Mouse (Mus musculus) midbrain, embryonic 16.5 days (tissue): ENCODE data around the gene Gm11172. TPM values are rescaled to one million over a fixed set of nuclear protein-coding genes. Genes with fewer than 3 reads are reported as not detected.

Experiments used
- ATAC-seq: fragments of 200-750 bp; cut with Nextera tagmentation; 2 replicates; pipeline ENCODE4 v1.8.0; 2017; ENCODE audit warnings: moderate TSS enrichment
- H3K27ac ChIP-seq: fragments of 300-500 bp; sonication (generic); 2 replicates; pipeline ENCODE4 v1.5.1; 2014; ENCODE audit warnings: mild to moderate bottlenecking, low read length, mixed read lengths
- H3K27me3 ChIP-seq: fragments of 300-500 bp; sonication (generic); 2 replicates; pipeline ENCODE4 v1.6.1; 2014; ENCODE audit warnings: low read depth, low read length, mixed read lengths; ENCODE audit not compliant: control insufficient read depth, insufficient read depth
- H3K36me3 ChIP-seq: fragments of 300-500 bp; sonication (generic); 2 replicates; pipeline ENCODE4 v1.6.1; 2014; ENCODE audit warnings: mild to moderate bottlenecking, low read length, moderate library complexity, mixed read lengths; ENCODE audit not compliant: control insufficient read depth, insufficient read depth
- H3K4me1 ChIP-seq: fragments of 300-500 bp; sonication (generic); 2 replicates; pipeline ENCODE4 v1.6.1; 2014; ENCODE audit warnings: mild to moderate bottlenecking, low read length, mixed read lengths; ENCODE audit not compliant: control insufficient read depth, insufficient read depth
- H3K4me2 ChIP-seq: fragments of 300-500 bp; sonication (generic); 2 replicates; pipeline ENCODE4 v1.6.1; 2014; ENCODE audit warnings: mild to moderate bottlenecking, low read length, mixed read lengths
- H3K4me3 ChIP-seq: fragments of 300-500 bp; sonication (generic); 2 replicates; pipeline ENCODE4 v1.5.1; 2014; ENCODE audit warnings: low read depth, mild to moderate bottlenecking, low read length, moderate library complexity, mixed read lengths
- H3K9ac ChIP-seq: fragments of 300-500 bp; sonication (generic); 2 replicates; pipeline ENCODE4 v1.6.1; 2014; ENCODE audit warnings: low read depth, low read length, mixed read lengths
- H3K9me3 ChIP-seq: fragments of 300-500 bp; sonication (generic); replicated peaks from 2 replicates; pipeline ENCODE4 v1.6.1; 2014; ENCODE audit warnings: mild to moderate bottlenecking, low read length, mixed read lengths; ENCODE audit not compliant: control insufficient read depth, poor library complexity, severe bottlenecking
- WGBS: fragments of 180-500 bp; shearing (Covaris S2); extraction: QIAGEN DNeasy Blood & Tissue Kit; methylation state at CpG from one replicate; pipeline ENCODE4 v1.1.7; 2014; 5-methylcytosine and 5-hydroxymethylcytosine counted together
- polyA plus RNA-seq: library from polyadenylated mRNA; unstranded; fragments of >200 nt; fragmentation: Nextera tagmentation; extraction: Ambion mirVana; gene quantifications from 2 replicates; pipeline ENCODE4 v1.2.1, GENCODE M21; 2015

Gm11172 gene
- polyA plus RNA-seq, 1 experiment from 2014 or later: not detected

DNA sequence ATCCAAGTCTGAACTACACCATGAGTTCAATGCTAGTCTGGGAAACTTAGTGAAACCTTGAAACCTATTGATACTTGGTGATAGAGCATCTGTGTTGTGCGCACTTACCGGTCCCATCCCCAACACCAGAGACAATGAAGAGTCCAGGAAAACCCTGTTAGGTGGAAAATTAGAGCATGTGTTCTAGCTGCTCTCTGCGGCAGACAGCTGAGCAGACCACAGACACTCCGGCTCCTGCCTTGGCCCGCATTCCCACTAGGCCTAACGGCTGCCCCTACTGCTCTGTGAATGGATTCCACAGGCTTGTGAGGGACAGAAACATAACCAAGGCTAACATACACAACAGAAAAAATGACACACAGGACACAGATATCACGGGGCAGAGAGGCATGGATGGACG lies 39.2 kb upstream of the Gm11172 start:
- WGBS: 87% methylated on average over 8 of the region's 8 CpGs
- H3K9me3 ChIP-seq: no peaks in the 10 kb centered on the region
- no peak overlapping the region for H3K9ac ChIP-seq
- no peak overlapping the region for H3K4me3 ChIP-seq
- H3K4me1 ChIP-seq: no peaks in the 10 kb centered on the region
- ATAC-seq: no peak
- no peaks in the 10 kb centered on the region for H3K36me3 ChIP-seq
- no peaks in the 10 kb centered on the region for H3K27me3 ChIP-seq
- H3K27ac ChIP-seq: no peak overlapping the region
- H3K4me2 ChIP-seq: no peak overlapping the region

- WGBS: 72% methylated on average over 4 of the region's 4 CpGs
- no peaks in the 10 kb centered on the region for H3K4me1 ChIP-seq
- ATAC-seq: no peak
These were observed 38.0 kb upstream of the Gm11172 start for GRCm38 (mm10) chr16:10774726-10775125.

GRCm38 (mm10) chr16:10776322-10776721 lies 36.4 kb upstream of the Gm11172 start:
- Histone ChIP-seq H3K4me1 (no peaks in the 10 kb centered on the region), H3K4me2 (no peak overlapping the region), H3K27ac (no peak overlapping the region), H3K9me3 (no peaks in the 10 kb centered on the region), H3K9ac (no peak overlapping the region), H3K36me3 (no peaks in the 10 kb centered on the region), H3K27me3 (no peaks in the 10 kb centered on the region), H3K4me3 (no peak overlapping the region)
- ATAC-seq: no peak
- 64% methylated on average over 7 of the region's 7 CpGs for WGBS

More at GRCm38 (mm10) chr16:10774726-10775125, 38.0 kb upstream of the Gm11172 start:
- no peaks in the 10 kb centered on the region for H3K9me3 ChIP-seq
- H3K4me2 ChIP-seq: no peak overlapping the region
- no peak overlapping the region for H3K4me3 ChIP-seq
- no peaks in the 10 kb centered on the region for H3K27me3 ChIP-seq
- H3K9ac ChIP-seq: no peak overlapping the region
- H3K36me3 ChIP-seq: no peaks in the 10 kb centered on the region
- H3K27ac ChIP-seq: no peak overlapping the region

DNA sequence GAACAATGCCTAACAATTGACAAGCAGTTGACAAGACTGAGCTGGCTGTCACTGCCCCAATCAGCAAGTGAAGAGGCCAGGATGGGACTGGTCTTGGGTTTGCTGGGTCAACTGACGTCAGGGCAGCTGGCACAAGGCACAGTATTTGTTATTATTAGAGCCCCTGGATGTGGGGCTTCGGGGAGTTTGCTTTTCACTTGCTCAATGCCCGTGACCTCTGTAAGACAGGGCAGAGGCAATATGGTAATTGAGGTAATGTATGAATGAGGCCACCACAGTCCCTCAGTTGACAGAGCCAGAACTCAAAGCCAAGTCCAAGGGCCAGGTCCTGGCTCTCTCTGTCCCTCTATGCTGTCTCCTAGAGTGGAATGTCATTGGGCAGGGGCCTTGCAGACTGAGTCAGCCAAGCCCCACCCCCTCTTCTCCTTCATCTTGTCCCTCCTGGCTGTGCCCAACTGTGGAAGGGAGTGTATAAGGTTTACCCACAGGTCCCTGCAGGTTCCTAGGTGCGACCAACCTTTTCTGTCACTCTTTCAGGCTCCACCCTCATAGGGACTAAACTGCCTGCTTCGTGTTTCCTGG lies 35.0 kb upstream of the Gm11172 start:
- no peaks in the 10 kb centered on the region for H3K36me3 ChIP-seq
- H3K27ac ChIP-seq: no peak overlapping the region
- ATAC-seq: no peak
- 68% methylated on average over 5 of the region's 5 CpGs for WGBS
- H3K4me2 ChIP-seq: no peak overlapping the region
- H3K27me3 ChIP-seq: no peaks in the 10 kb centered on the region
- no peaks in the 10 kb centered on the region for H3K9me3 ChIP-seq
- no peak overlapping the region for H3K9ac ChIP-seq
- no peak overlapping the region for H3K4me3 ChIP-seq
- H3K4me1 ChIP-seq: peaks cover 6% of the 10 kb centered on the region

DNA sequence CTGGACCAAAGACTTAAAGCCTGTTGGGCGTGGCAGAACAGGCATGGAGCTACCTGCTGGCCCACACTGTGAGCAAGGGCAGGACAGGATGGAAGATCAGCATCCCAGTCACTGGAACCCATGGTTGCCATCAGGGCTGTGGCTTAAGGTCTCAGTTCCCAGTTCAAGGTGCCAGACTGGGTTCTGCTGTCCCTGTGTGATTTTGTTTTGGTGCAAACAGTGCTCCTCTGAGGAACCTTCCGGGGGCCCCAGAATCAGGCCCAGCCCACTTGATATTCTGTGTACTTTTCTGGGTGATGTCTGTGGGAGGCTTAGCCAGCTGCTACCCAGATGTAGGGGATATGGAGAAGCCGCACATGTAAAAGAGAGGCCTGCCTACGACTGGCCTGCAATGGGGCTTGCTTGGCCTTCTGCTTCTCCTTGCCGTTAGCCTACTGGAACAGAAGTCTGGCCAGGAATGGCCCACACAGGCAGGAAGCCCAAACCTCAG lies 32.0 kb upstream of the Gm11172 start:
- Histone ChIP-seq H3K27ac (no peak overlapping the region), H3K4me2 (no peak overlapping the region), H3K36me3 (no peaks in the 10 kb centered on the region), H3K4me3 (no peak overlapping the region), H3K27me3 (no peaks in the 10 kb centered on the region), H3K4me1 (peaks cover 13% of the 10 kb centered on the region), H3K9ac (no peak overlapping the region), H3K9me3 (no peaks in the 10 kb centered on the region)
- no peak for ATAC-seq
- 85% methylated on average over 5 of the region's 5 CpGs for WGBS

GRCm38 (mm10) chr16:10781862-10782371 lies 30.8 kb upstream of the Gm11172 start:
- ATAC-seq: no peak
- Histone ChIP-seq H3K27ac (no peak overlapping the region), H3K36me3 (no peaks in the 10 kb centered on the region), H3K9ac (no peak overlapping the region), H3K4me2 (0 out of 2 replicates have a peak overlapping the region, but pooled peaks have one; percentile 25), H3K27me3 (no peaks in the 10 kb centered on the region), H3K4me1 (peaks cover 16% of the 10 kb centered on the region), H3K4me3 (no peak overlapping the region), H3K9me3 (no peaks in the 10 kb centered on the region)
- WGBS: 34% methylated on average over 9 of the region's 9 CpGs

- Histone ChIP-seq H3K9me3 (no peaks in the 10 kb centered on the region), H3K36me3 (no peaks in the 10 kb centered on the region), H3K4me3 (no peak overlapping the region), H3K27ac (no peak overlapping the region), H3K4me2 (peak overlapping the region; percentile 99), H3K9ac (0 out of 2 replicates have a peak overlapping the region, but pooled peaks have one; percentile 37), H3K27me3 (no peaks in the 10 kb centered on the region), H3K4me1 (peaks cover 16% of the 10 kb centered on the region)
- 34% methylated on average over 6 of the region's 6 CpGs for WGBS
- no peak for ATAC-seq
These were observed 30.2 kb upstream of the Gm11172 start for GRCm38 (mm10) chr16:10782377-10783151.

GRCm38 (mm10) chr16:10783152-10783434 lies 29.6 kb upstream of the Gm11172 start:
- Histone ChIP-seq H3K27ac (no peak overlapping the region), H3K9me3 (no peaks in the 10 kb centered on the region), H3K36me3 (no peaks in the 10 kb centered on the region), H3K9ac (no peak overlapping the region), H3K27me3 (no peaks in the 10 kb centered on the region), H3K4me3 (no peak overlapping the region), H3K4me1 (peaks cover 16% of the 10 kb centered on the region), H3K4me2 (peak overlapping the region; percentile 99; the same call in 1 of the 2 replicates)
- ATAC-seq: no peak
- 53% methylated on average over 1 of the region's 1 CpGs for WGBS

DNA sequence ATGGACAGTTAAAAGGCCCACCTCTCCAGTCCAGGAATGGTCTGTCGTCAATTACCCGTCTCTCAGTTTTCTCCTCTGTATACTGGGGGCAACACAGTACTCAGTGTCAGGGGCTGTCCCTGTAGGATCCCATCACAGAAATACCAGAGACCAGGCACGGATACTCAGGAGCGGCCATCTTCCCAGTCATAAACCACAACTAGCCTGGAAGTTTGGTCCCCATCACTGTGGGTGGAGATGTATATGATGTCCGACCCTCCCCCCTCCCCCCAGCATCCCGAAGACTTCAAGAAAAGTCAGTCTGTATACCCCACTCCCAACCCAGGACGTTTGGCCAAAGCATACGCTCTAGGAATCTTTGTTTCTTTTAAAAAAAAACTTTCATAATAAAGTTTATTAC lies 29.3 kb upstream of the Gm11172 start:
- 78% methylated on average over 8 of the region's 8 CpGs for whole genome bisulfite sequencing
- Histone ChIP-seq H3K4me3 (peak overlapping the region; percentile 66), H3K4me2 (peak overlapping the region; percentile 99), H3K9me3 (no peaks in the 10 kb centered on the region), H3K27ac (no peak overlapping the region), H3K36me3 (no peaks in the 10 kb centered on the region), H3K9ac (no peak overlapping the region), H3K27me3 (no peaks in the 10 kb centered on the region), H3K4me1 (peaks cover 16% of the 10 kb centered on the region)
- no peak for ATAC-seq
